Mouse (Mus musculus) neural tube, embryonic 12.5 days (tissue): Measurements from ENCODE around the gene A830005F24Rik. TPM values are rescaled to one million over a fixed set of nuclear protein-coding genes. Genes with fewer than 3 reads are reported as not detected.

Source experiments
- ATAC-seq: fragments of 200-750 bp; cut with Nextera tagmentation; 2 replicates; pipeline ENCODE4 v1.8.0; 2017; ENCODE audit warnings: low read depth, mild to moderate bottlenecking, moderate TSS enrichment, moderate library complexity; ENCODE audit not compliant: low FRiP score
- H3K27ac ChIP-seq: fragments of 300-500 bp; sonication (generic); 2 replicates; pipeline ENCODE4 v1.5.1; 2016
- H3K27me3 ChIP-seq: fragments of 300-500 bp; sonication (generic); replicated peaks from 2 replicates; pipeline ENCODE4 v1.6.1; 2016; ENCODE audit warnings: mild to moderate bottlenecking
- H3K36me3 ChIP-seq: fragments of 300-500 bp; sonication (generic); 2 replicates; pipeline ENCODE4 v1.6.1; 2016; ENCODE audit warnings: mild to moderate bottlenecking
- H3K4me1 ChIP-seq: fragments of 300-500 bp; sonication (generic); 2 replicates; pipeline ENCODE4 v1.6.1; 2016
- H3K4me2 ChIP-seq: fragments of 300-500 bp; sonication (generic); replicated peaks from 2 replicates; pipeline ENCODE4 v1.6.1; 2016; ENCODE audit warnings: mild to moderate bottlenecking
- H3K4me3 ChIP-seq: fragments of 300-500 bp; sonication (generic); 2 replicates; pipeline ENCODE4 v1.5.1; 2016
- H3K9ac ChIP-seq: fragments of 300-500 bp; sonication (generic); 2 replicates; pipeline ENCODE4 v1.6.1; 2016; ENCODE audit warnings: mild to moderate bottlenecking
- H3K9me3 ChIP-seq: fragments of 300-500 bp; sonication (generic); 2 replicates; pipeline ENCODE4 v1.6.1; 2016; ENCODE audit warnings: mild to moderate bottlenecking
- WGBS: fragments of 180-500 bp; shearing (Covaris S2); methylation state at CpG from one replicate; pipeline ENCODE4 v1.1.7; 2016; 5-methylcytosine and 5-hydroxymethylcytosine counted together
- microRNA counts: library from miRNA; unstranded; fragments of <30 nt; microRNA quantifications from one replicate; lab custom pipeline; 2017
- microRNA-seq: library from miRNA; unstranded; fragments of <30 nt; microRNA quantifications from one replicate; pipeline ENCODE4, GENCODE M21; 2017
- polyA plus RNA-seq: library from polyadenylated mRNA; unstranded; fragments of >200 nt; fragmentation: Nextera tagmentation; extraction: Ambion mirVana; gene quantifications from 2 replicates; pipeline ENCODE4 v1.2.1, GENCODE M21; 2016

The A830005F24Rik gene
- polyA plus RNA-seq, 1 experiment from 2014 or later: 3.0 TPM

DNA sequence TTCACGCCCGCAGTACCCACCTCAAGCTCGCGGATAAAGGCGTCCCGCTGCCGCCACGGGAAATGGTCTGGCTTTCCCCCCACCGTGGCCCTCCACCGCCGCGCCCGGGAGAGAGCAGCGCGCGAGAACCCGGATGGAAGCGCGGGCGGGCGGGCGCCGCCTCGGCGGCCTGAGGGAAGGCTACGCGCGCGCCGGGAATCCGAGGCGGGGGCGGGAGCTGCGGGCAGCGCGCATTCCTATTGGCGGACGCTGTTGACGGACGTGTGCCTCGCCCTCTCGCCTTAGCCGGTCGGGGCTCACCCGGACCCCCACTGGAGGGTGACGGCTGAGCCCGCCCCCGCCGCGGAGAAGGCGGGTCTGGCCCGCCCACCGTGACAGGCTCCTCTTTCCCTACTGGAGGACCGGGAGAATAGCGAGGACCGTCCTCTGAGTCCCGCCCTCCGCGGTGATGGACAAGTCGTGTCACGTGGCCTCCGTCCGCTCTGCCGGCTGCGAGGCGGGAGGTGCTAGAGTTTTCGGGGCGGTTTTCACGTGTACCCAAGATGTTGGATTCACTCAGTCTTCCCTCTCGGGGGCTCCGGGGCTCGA lies 33.1 kb downstream of the A830005F24Rik start:
- H3K27me3 ChIP-seq: no peaks in the 10 kb centered on the region
- peak overlapping the region; percentile 93 for H3K4me3 ChIP-seq
- H3K4me2 ChIP-seq: peak overlapping the region; percentile 67
- under 1% methylated on average over 71 of the region's 72 CpGs for WGBS
- peaks cover 12% of the 10 kb centered on the region for H3K4me1 ChIP-seq
- peak overlapping the region; percentile 97 for H3K27ac ChIP-seq
- H3K9ac ChIP-seq: peak overlapping the region; percentile 99
- H3K36me3 ChIP-seq: no peaks in the 10 kb centered on the region
- no peaks in the 10 kb centered on the region for H3K9me3 ChIP-seq
- peak; percentile 98 for ATAC-seq

DNA sequence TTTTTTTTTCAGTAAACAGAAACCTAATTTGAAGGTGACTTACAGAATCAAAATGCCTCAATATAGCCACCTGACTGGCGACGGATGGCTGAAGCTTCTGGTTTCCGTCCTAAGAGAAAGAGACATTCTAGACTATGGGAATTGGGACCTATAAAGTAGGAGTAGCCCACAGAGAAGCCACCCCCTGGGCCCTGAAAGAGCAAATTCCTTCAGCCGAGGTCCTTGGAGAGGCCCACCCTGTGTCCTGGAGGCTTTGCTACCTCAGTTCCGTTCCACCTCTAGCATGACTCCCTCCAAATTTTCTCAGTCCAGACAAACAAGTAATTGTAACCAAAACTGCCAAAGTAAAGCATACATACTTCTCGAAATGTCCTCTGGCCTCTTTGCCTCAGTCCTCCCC lies 34.3 kb downstream of the A830005F24Rik start:
- 90% methylated on average over 6 of the region's 6 CpGs for WGBS
- no peak for ATAC-seq

GRCm38 (mm10) chr13:48548296-48548695 lies 34.9 kb downstream of the A830005F24Rik start:
- no peaks in the 10 kb centered on the region for H3K27me3 ChIP-seq
- H3K4me2 ChIP-seq: no peak overlapping the region
- no peak overlapping the region for H3K4me3 ChIP-seq
- no peak overlapping the region for H3K27ac ChIP-seq
- H3K36me3 ChIP-seq: no peaks in the 10 kb centered on the region
- ATAC-seq: no peak
- H3K9ac ChIP-seq: no peak overlapping the region
- 93% methylated on average over 5 of the region's 5 CpGs for WGBS
- H3K9me3 ChIP-seq: no peaks in the 10 kb centered on the region
- peaks cover 17% of the 10 kb centered on the region for H3K4me1 ChIP-seq

More for the DNA sequence above, 34.3 kb downstream of the A830005F24Rik start:
- no peaks in the 10 kb centered on the region for H3K27me3 ChIP-seq
- H3K27ac ChIP-seq: no peak overlapping the region
- peaks cover 17% of the 10 kb centered on the region for H3K4me1 ChIP-seq
- no peak overlapping the region for H3K9ac ChIP-seq
- no peak overlapping the region for H3K4me3 ChIP-seq
- no peak overlapping the region for H3K4me2 ChIP-seq
- no peaks in the 10 kb centered on the region for H3K36me3 ChIP-seq
- H3K9me3 ChIP-seq: no peaks in the 10 kb centered on the region

- Histone ChIP-seq H3K4me3 (no peak overlapping the region), H3K27ac (no peak overlapping the region), H3K9ac (no peak overlapping the region), H3K9me3 (no peaks in the 10 kb centered on the region), H3K27me3 (no peaks in the 10 kb centered on the region), H3K4me1 (0 out of 2 replicates have a peak, but pooled peaks cover 5% of the 10 kb centered on the region), H3K4me2 (no peak overlapping the region), H3K36me3 (no peaks in the 10 kb centered on the region)
- WGBS: 82% methylated on average over 21 of the region's 21 CpGs
- ATAC-seq: no peak
Observed at GRCm38 (mm10) chr13:48552181-48553090, 39.1 kb downstream of the A830005F24Rik start.

- no peak for ATAC-seq
- Histone ChIP-seq H3K27ac (no peak overlapping the region), H3K9ac (no peak overlapping the region), H3K4me3 (no peak overlapping the region), H3K36me3 (no peaks in the 10 kb centered on the region), H3K9me3 (no peaks in the 10 kb centered on the region), H3K4me2 (no peak overlapping the region), H3K27me3 (no peaks in the 10 kb centered on the region), H3K4me1 (0 out of 2 replicates have a peak, but pooled peaks cover 5% of the 10 kb centered on the region)
- 67% methylated on average over 5 of the region's 5 CpGs for WGBS
Observed at GRCm38 (mm10) chr13:48553511-48553910, 40.1 kb downstream of the A830005F24Rik start.

GRCm38 (mm10) chr13:48554552-48554951 lies 41.2 kb downstream of the A830005F24Rik start:
- no peaks in the 10 kb centered on the region for H3K36me3 ChIP-seq
- H3K27ac ChIP-seq: no peak overlapping the region
- H3K4me3 ChIP-seq: no peak overlapping the region
- H3K9ac ChIP-seq: no peak overlapping the region
- ATAC-seq: no peak
- 81% methylated on average over 1 of the region's 1 CpGs for WGBS
- H3K27me3 ChIP-seq: no peaks in the 10 kb centered on the region
- H3K4me1 ChIP-seq: 0 out of 2 replicates have a peak, but pooled peaks cover 5% of the 10 kb centered on the region
- no peaks in the 10 kb centered on the region for H3K9me3 ChIP-seq
- H3K4me2 ChIP-seq: no peak overlapping the region

DNA sequence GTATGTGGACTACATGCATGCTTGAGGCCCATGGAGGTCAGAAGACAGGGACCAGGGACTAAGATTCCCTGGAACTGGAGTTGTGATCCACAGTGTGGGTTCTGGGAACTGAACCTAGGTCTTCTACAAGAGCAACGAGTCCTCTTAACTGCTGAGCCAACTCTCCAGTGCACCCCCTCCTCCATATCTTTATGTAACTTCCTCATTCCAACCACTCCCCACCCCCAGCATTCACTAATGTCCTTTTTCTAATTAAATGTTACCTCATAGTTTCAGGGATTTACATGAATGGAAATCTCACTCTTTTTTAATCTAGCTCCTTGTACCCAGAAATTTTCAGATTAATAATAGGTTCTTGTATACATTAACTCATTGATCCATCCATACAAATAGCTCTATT lies 42.6 kb downstream of the A830005F24Rik start:
- whole genome bisulfite sequencing: 90% methylated on average over 1 of the region's 1 CpGs
- Histone ChIP-seq H3K4me2 (no peak overlapping the region), H3K9ac (no peak overlapping the region), H3K4me3 (no peak overlapping the region), H3K27ac (no peak overlapping the region), H3K27me3 (no peaks in the 10 kb centered on the region), H3K4me1 (0 out of 2 replicates have a peak, but pooled peaks cover 5% of the 10 kb centered on the region), H3K9me3 (no peaks in the 10 kb centered on the region), H3K36me3 (no peaks in the 10 kb centered on the region)
- ATAC-seq: no peak

GRCm38 (mm10) chr13:48561481-48561880 lies 48.1 kb downstream of the A830005F24Rik start:
- no peak overlapping the region for H3K27ac ChIP-seq
- no peaks in the 10 kb centered on the region for H3K36me3 ChIP-seq
- no peak for ATAC-seq
- no peaks in the 10 kb centered on the region for H3K27me3 ChIP-seq
- no peak overlapping the region for H3K4me2 ChIP-seq
- H3K9ac ChIP-seq: no peak overlapping the region
- no peaks in the 10 kb centered on the region for H3K4me1 ChIP-seq
- no peak overlapping the region for H3K4me3 ChIP-seq
- H3K9me3 ChIP-seq: no peaks in the 10 kb centered on the region; the same call in 1 of the 2 replicates
- WGBS: 94% methylated on average over 2 of the region's 2 CpGs

GRCm38 (mm10) chr13:48562336-48562735 lies 49.0 kb downstream of the A830005F24Rik start:
- ATAC-seq: no peak
- no peak overlapping the region for H3K4me3 ChIP-seq

More at GRCm38 (mm10) chr13:48562336-48562735, 49.0 kb downstream of the A830005F24Rik start:
- H3K36me3 ChIP-seq: no peaks in the 10 kb centered on the region
- H3K9me3 ChIP-seq: no peaks in the 10 kb centered on the region; the same call in 1 of the 2 replicates
- no peak overlapping the region for H3K4me2 ChIP-seq
- 88% methylated on average over 5 of the region's 5 CpGs for WGBS
- H3K9ac ChIP-seq: no peak overlapping the region
- no peaks in the 10 kb centered on the region for H3K27me3 ChIP-seq
- no peaks in the 10 kb centered on the region for H3K4me1 ChIP-seq
- no peak overlapping the region for H3K27ac ChIP-seq

MicroRNAs within 50 kb of the gene (microRNA counts, 519-probe panel; counts per million panel counts)
- microRNA mmu-let-7a (lab: Ali Mortazavi, UCI) (4,553 counts per million, percentile 80 among the panel's probes with 10 or more counts), microRNA mmu-let-7d (lab: Ali Mortazavi, UCI) (6,899 counts per million, percentile 94 among the panel's probes with 10 or more counts), microRNA mmu-let-7f (lab: Ali Mortazavi, UCI) (4,717 counts per million, percentile 82 among the panel's probes with 10 or more counts)

Small RNAs within 50 kb of the gene (microRNA-seq; reads per million reads assigned to microRNA genes)
- gene Gm24111 (not detected), gene Mirlet7a-1 (58.8 reads per million, percentile 45 among the genes with 10 or more reads in this experiment), gene Mirlet7d (3,103 reads per million, percentile 87 among the genes with 10 or more reads in this experiment), gene Mirlet7f-1 (not detected)

Other genes with a start within 250 kb of the A830005F24Rik start
- 4.7 and 5.0 TPM in 2 replicates for gene Zfp169, start 119 bp upstream of the A830005F24Rik start, polyA plus RNA-seq
- gene Ptpdc1, start 112.1 kb downstream of the A830005F24Rik start, polyA plus RNA-seq: 15.5 and 19.1 TPM in 2 replicates
- gene Barx1, start 149.4 kb downstream of the A830005F24Rik start, polyA plus RNA-seq: 0.14 TPM in 1 of 2 replicates, not detected in the other